Mouse (Mus musculus) heart, embryonic 13.5 days (tissue): ENCODE measurements around the gene Dsp. TPM values are rescaled to one million over a fixed set of nuclear protein-coding genes. Genes with fewer than 3 reads are reported as not detected.

Source experiments
- ATAC-seq: fragments of 200-750 bp; cut with Nextera tagmentation; 2 replicates; pipeline ENCODE4 v1.8.0; 2017; ENCODE audit warnings: moderate TSS enrichment; ENCODE audit not compliant: insufficient number of reproducible peaks, low FRiP score, low TSS enrichment; ENCODE audit errors: extremely low read depth
- H3K27ac ChIP-seq: fragments of 300-500 bp; sonication (generic); replicated peaks from 2 replicates; pipeline ENCODE4 v1.5.1; 2015; ENCODE audit warnings: moderate library complexity, mild to moderate bottlenecking, inconsistent platforms
- H3K27me3 ChIP-seq: fragments of 300-500 bp; sonication (generic); replicated peaks from 2 replicates; pipeline ENCODE4 v1.6.1; 2015; ENCODE audit warnings: mild to moderate bottlenecking, inconsistent platforms
- H3K36me3 ChIP-seq: fragments of 300-500 bp; sonication (generic); 2 replicates; pipeline ENCODE4 v1.6.1; 2015; ENCODE audit warnings: mild to moderate bottlenecking, inconsistent platforms
- H3K4me1 ChIP-seq: fragments of 300-500 bp; sonication (generic); 2 replicates; pipeline ENCODE4 v1.6.1; 2015; ENCODE audit warnings: inconsistent platforms
- H3K4me2 ChIP-seq: fragments of 300-500 bp; sonication (generic); 2 replicates; pipeline ENCODE4 v1.6.1; 2015; ENCODE audit warnings: inconsistent platforms, mild to moderate bottlenecking, moderate library complexity
- H3K4me3 ChIP-seq: fragments of 300-500 bp; sonication (generic); 2 replicates; pipeline ENCODE4 v1.5.1; 2015; ENCODE audit warnings: moderate library complexity, mild to moderate bottlenecking, inconsistent platforms
- H3K9ac ChIP-seq: fragments of 300-500 bp; sonication (generic); 2 replicates; pipeline ENCODE4 v1.6.1; 2015; ENCODE audit warnings: inconsistent platforms, mild to moderate bottlenecking, moderate library complexity
- H3K9me3 ChIP-seq: fragments of 300-500 bp; sonication (generic); 2 replicates; pipeline ENCODE4 v1.6.1; 2016; ENCODE audit warnings: inconsistent platforms
- WGBS: fragments of 180-500 bp; shearing (Covaris S2); methylation state at CpG from one replicate; pipeline ENCODE4 v1.1.7; 2015; ENCODE audit warnings: mixed read lengths; 5-methylcytosine and 5-hydroxymethylcytosine counted together
- polyA plus RNA-seq: library from polyadenylated mRNA; unstranded; fragments of >200 nt; fragmentation: Nextera tagmentation; extraction: Ambion mirVana; gene quantifications from 2 replicates; pipeline ENCODE4 v1.2.1, GENCODE M21; 2015

The Dsp gene
- polyA plus RNA-seq, 1 experiment from 2014 or later: 31.9 TPM

- 70% methylated on average over 3 of the region's 3 CpGs for WGBS
- no peak overlapping the region for H3K27ac ChIP-seq
- no peak for ATAC-seq
- H3K9ac ChIP-seq: no peak overlapping the region
- H3K4me2 ChIP-seq: no peak overlapping the region
- 0 out of 2 replicates have a peak, but pooled peaks cover 1% of the 10 kb centered on the region for H3K4me1 ChIP-seq
- 0 out of 2 replicates have a peak, but pooled peaks cover 7% of the 10 kb centered on the region for H3K36me3 ChIP-seq
- H3K9me3 ChIP-seq: no peaks in the 10 kb centered on the region; the same call in 1 of the 2 replicates
- H3K27me3 ChIP-seq: no peaks in the 10 kb centered on the region
- H3K4me3 ChIP-seq: no peak overlapping the region
Measured at GRCm38 (mm10) chr13:38235370-38235769, 84.3 kb downstream of the Dsp start.

- no peaks in the 10 kb centered on the region for H3K36me3 ChIP-seq
- H3K27ac ChIP-seq: no peak overlapping the region
- H3K9me3 ChIP-seq: no peaks in the 10 kb centered on the region
- no peak overlapping the region for H3K4me2 ChIP-seq
- H3K27me3 ChIP-seq: no peaks in the 10 kb centered on the region
- H3K4me1 ChIP-seq: peaks cover 5% of the 10 kb centered on the region; the same call in 1 of the 2 replicates
- no peak overlapping the region for H3K4me3 ChIP-seq
- WGBS: 71% methylated on average over 5 of the region's 5 CpGs
- H3K9ac ChIP-seq: no peak overlapping the region
- no peak for ATAC-seq
Measured at GRCm38 (mm10) chr13:38248151-38248550, 97.1 kb downstream of the Dsp start.

Other genes starting within 250 kb of the Dsp start
- 89.0 and 97.0 TPM in 2 replicates for gene Ssr1, start 157.1 kb upstream of the Dsp start, polyA plus RNA-seq
- 27.5 and 30.4 TPM in 2 replicates for gene Riok1, start 114.3 kb upstream of the Dsp start, polyA plus RNA-seq
- gene Cage1, start 114.2 kb upstream of the Dsp start, polyA plus RNA-seq: 0.94 and 1.2 TPM in 2 replicates
- gene Snrnp48, start 53.6 kb downstream of the Dsp start, polyA plus RNA-seq: 20.0 and 25.4 TPM in 2 replicates
- gene Bmp6, start 193.8 kb downstream of the Dsp start, polyA plus RNA-seq: 2.2 and 2.4 TPM in 2 replicates